Mouse (Mus musculus): ENCODE data around the gene Prss46. TPM values are rescaled to one million over a fixed set of nuclear protein-coding genes. Genes with fewer than 3 reads are reported as not detected.

Gene Prss46
- total and polyA plus RNA-seq, 3 experiments = not detected

GRCm38 (mm10) chr9:110877888-110878287 lies 33.6 kb downstream of the Prss46 start:
- DNase-seq (ENCODE audit: extremely low read depth) = no peak
- H3K27ac ChIP-seq (ENCODE audit: insufficient read depth, low read depth) = no peak overlapping the region
- TF ChIP-seq MXI1 (IDR thresholded peaks at IDR 0.05; ENCODE audit: low read depth, low read length) (no peak), E2F4 (IDR thresholded peaks at IDR 0.05; ENCODE audit: insufficient replicate concordance, low read depth, low read length) (no peak), ELF1 (IDR thresholded peaks at IDR 0.05; ENCODE audit: low read depth, low read length) (no peak), NELFE (IDR thresholded peaks at IDR 0.05; ENCODE audit: low read depth, low read length) (no peak), ZNF384 (IDR thresholded peaks at IDR 0.05; ENCODE audit: low read depth, low read length) (no peak), ZKSCAN1 (IDR thresholded peaks at IDR 0.05; ENCODE audit: borderline replicate concordance, low read depth, low read length) (no peak), CHD1 (IDR thresholded peaks at IDR 0.05; ENCODE audit: low read depth, low read length) (no peak), MAFK (IDR thresholded peaks at IDR 0.05; ENCODE audit: insufficient replicate concordance, low read length) (no peak), ZMIZ1 (IDR thresholded peaks at IDR 0.05; ENCODE audit: low read depth, low read length) (no peak), ZC3H11A (IDR thresholded peaks at IDR 0.05; ENCODE audit: low read depth, low read length) (no peak), POLR2AphosphoS2 (IDR thresholded peaks at IDR 0.05; ENCODE audit: low read depth, low read length) (no peak), JUN (IDR thresholded peaks at IDR 0.05; ENCODE audit: insufficient read depth, low read depth, low read length) (no peak), SIN3A (IDR thresholded peaks at IDR 0.05; ENCODE audit: low read length) (no peak), JUND (conservative IDR thresholded peaks at IDR 0.05; ENCODE audit: low read depth, low read length) (no peak), CTCF (conservative IDR thresholded peaks at IDR 0.05 in 1 of 2, IDR thresholded peaks at IDR 0.05 in 1 of 2; ENCODE audit: low read depth in 2 of 2, low read length in 2 of 2) (no peak), MAX (IDR thresholded peaks at IDR 0.05; ENCODE audit: low read length) (no peak), EP300 (IDR thresholded peaks at IDR 0.05; ENCODE audit: low read length) (no peak), ETS1 (conservative IDR thresholded peaks at IDR 0.05; ENCODE audit: low read depth, low read length) (no peak)
- H3K4me3 ChIP-seq (replicated peaks in 1 of 3; ENCODE audit: low read depth in 2 of 3, low read length in 2 of 3, poor library complexity in 1 of 3) = no peak overlapping the region
- H3K4me1 ChIP-seq (ENCODE audit: control insufficient read depth in 1 of 2, insufficient read depth in 2 of 2) = no peaks in the 10 kb centered on the region
- dilution Hi-C loops (cut with MboI; ENCODE audit: extremely low pct_ligation_motif_present, extremely low pct_unique_long_range_greater_than_20kb, low sequenced_read_pairs) = no loop called here
- H3K4me2 ChIP-seq (ENCODE audit: insufficient read depth, low read depth, poor library complexity, severe bottlenecking) = no peak overlapping the region
- no peaks in the 10 kb centered on the region for H3K9me3 ChIP-seq (replicated peaks; ENCODE audit: low read length)
- no peaks in the 10 kb centered on the region for H3K79me2 ChIP-seq (replicated peaks; ENCODE audit: control insufficient read depth, extremely low read depth, insufficient read depth, poor library complexity, severe bottlenecking)
- H3K36me3 ChIP-seq (replicated peaks in 1 of 2; ENCODE audit: control insufficient read depth in 1 of 2, insufficient read depth in 1 of 2, low read length in 1 of 2) = no peaks in the 10 kb centered on the region
- H3K27me3 ChIP-seq (replicated peaks) = peaks cover 28% of the 10 kb centered on the region
- no peak overlapping the region for H3K9ac ChIP-seq (ENCODE audit: insufficient read depth, low read depth)
- in situ Hi-C loops (cut with MboI; ENCODE audit: low pct_ligation_motif_present, low pct_unique_long_range_greater_than_20kb, low sequenced_read_pairs) = loop anchor here (5.0 kb wide), 1 partner anchor 151 kb away; no protein-coding TSS in a partner anchor

GRCm38 (mm10) chr9:110879191-110879920 lies 35.0 kb downstream of the Prss46 start, which contains the start of gene Als2cl:
Gene Als2cl (plus strand): TSS chr9:110879870.
- in situ Hi-C loops (cut with MboI; ENCODE audit: low pct_ligation_motif_present, low pct_unique_long_range_greater_than_20kb, low sequenced_read_pairs) = loop anchor here (5.0 kb wide), 1 partner anchor 152 kb away; no protein-coding TSS in a partner anchor
- H3K27me3 ChIP-seq (replicated peaks) = peaks cover 28% of the 10 kb centered on the region
- H3K9ac ChIP-seq (ENCODE audit: insufficient read depth, low read depth) = no peak within 1 kb of the TSS
- no peak for DNase-seq (ENCODE audit: extremely low read depth)
- no peaks in the 10 kb centered on the region for H3K79me2 ChIP-seq (replicated peaks; ENCODE audit: control insufficient read depth, extremely low read depth, insufficient read depth, poor library complexity, severe bottlenecking)
- no peak within 1 kb of the TSS for H3K27ac ChIP-seq (ENCODE audit: insufficient read depth, low read depth)
- peak within 1 kb of the TSS; percentile 38; the same call in 1 of the 2 replicates for H3K4me2 ChIP-seq (ENCODE audit: insufficient read depth, low read depth, poor library complexity, severe bottlenecking)
- no peaks in the 10 kb centered on the region for H3K4me1 ChIP-seq (ENCODE audit: control insufficient read depth in 1 of 2, insufficient read depth in 2 of 2)
- TF ChIP-seq ZNF384 (IDR thresholded peaks at IDR 0.05; ENCODE audit: low read depth, low read length) (no peak), NELFE (IDR thresholded peaks at IDR 0.05; ENCODE audit: low read depth, low read length) (no peak), MAFK (IDR thresholded peaks at IDR 0.05; ENCODE audit: insufficient replicate concordance, low read length) (no peak), CHD1 (IDR thresholded peaks at IDR 0.05; ENCODE audit: low read depth, low read length) (no peak), GABPA (IDR thresholded peaks at IDR 0.05; ENCODE audit: insufficient replicate concordance, low read depth, low read length) (no peak), ELF1 (IDR thresholded peaks at IDR 0.05; ENCODE audit: low read depth, low read length) (no peak)
- H3K9me3 ChIP-seq (replicated peaks; ENCODE audit: low read length) = no peaks in the 10 kb centered on the region
- dilution Hi-C loops (cut with MboI; ENCODE audit: extremely low pct_ligation_motif_present, extremely low pct_unique_long_range_greater_than_20kb, low sequenced_read_pairs) = no loop called here
- peak within 1 kb of the TSS in 1 of 3 experiments; percentile 29 for H3K4me3 ChIP-seq (replicated peaks in 1 of 3; ENCODE audit: low read depth in 2 of 3, low read length in 2 of 3, poor library complexity in 1 of 3)
- no peaks in the 10 kb centered on the region for H3K36me3 ChIP-seq (replicated peaks in 1 of 2; ENCODE audit: control insufficient read depth in 1 of 2, insufficient read depth in 1 of 2, low read length in 1 of 2)

Data from CH12.LX (cell line).